ENCODE assay signal across 8 mouse cellular contexts in genomic region chr9:118606148-118606816, GRCm38 (mm10). TPM values are rescaled to one million over a fixed set of nuclear protein-coding genes. Genes with fewer than 3 reads are reported as not detected.
DNase-seq lines count a peak whose midpoint lies in the region; ATAC-seq lines count a peak whose summit lies in the region.

TSS of gene Itga9 (plus strand) at chr9:118606690.

- WGBS in intestine, embryonic 14.5 days, result 11% methylated on average over 41 of the region's 42 CpGs
- WGBS in limb, embryonic 10.5 days, result 14% methylated on average over 39 of the region's 42 CpGs
- WGBS in midbrain, embryonic 10.5 days, result 12% methylated on average over 42 of the region's 42 CpGs

- H3K9ac ChIP-seq in intestine, embryonic 14.5 days (ENCODE audit: low read length), result peak within 1 kb of the TSS; percentile 65

- peak within 1 kb of the TSS; percentile 79 for H3K4me2 ChIP-seq in intestine, embryonic 14.5 days (ENCODE audit: low read length)

- H3K4me3 ChIP-seq in intestine, embryonic 14.5 days (ENCODE audit: low read depth, low read length), result peak within 1 kb of the TSS; percentile 65
- H3K4me3 ChIP-seq in limb, embryonic 10.5 days, result peak within 1 kb of the TSS; percentile 88
- H3K4me3 ChIP-seq in midbrain, embryonic 10.5 days, result peak within 1 kb of the TSS; percentile 75

- peak within 1 kb of the TSS; percentile 57 for H3K27ac ChIP-seq in intestine, embryonic 14.5 days (ENCODE audit: low read depth)
- H3K27ac ChIP-seq in limb, embryonic 10.5 days, result peak within 1 kb of the TSS; percentile 97
- peak within 1 kb of the TSS; percentile 87 for H3K27ac ChIP-seq in midbrain, embryonic 10.5 days (replicated peaks)

- no peaks in the 10 kb centered on the region for H3K27me3 ChIP-seq in intestine, embryonic 14.5 days (replicated peaks; ENCODE audit: control insufficient read depth, insufficient read depth, low read length)
- H3K27me3 ChIP-seq in limb, embryonic 10.5 days (ENCODE audit: low read depth, poor library complexity, severe bottlenecking), result no peaks in the 10 kb centered on the region
- H3K27me3 ChIP-seq in midbrain, embryonic 10.5 days (ENCODE audit: low read depth, poor library complexity, severe bottlenecking), result peaks cover 55% of the 10 kb centered on the region

- ATAC-seq in activated CD4-positive, CD25-positive, alpha-beta regulatory T cell, adult 4 months, result peak; percentile 68
- ATAC-seq in intestine, embryonic 14.5 days (replicated peaks; ENCODE audit: low FRiP score, low TSS enrichment, low read depth), result peak; percentile 82

- peak; percentile 80 for DNase-seq in embryo, embryonic 10 days (ENCODE audit: low spot score)
- peak; percentile 88 to 92 for DNase-seq in gastrocnemius, postnatal 4 days (ENCODE audit: low spot score in 2 of 2)
- DNase-seq in intestine, embryonic 14.5 days (ENCODE audit: low spot score), result peak; percentile 91
- peak; percentile 94 for DNase-seq in limb, embryonic 10.5 days (ENCODE audit: low spot score)
- peak; percentile 86 for DNase-seq in midbrain, embryonic 10.5 days (ENCODE audit: low spot score)
- DNase-seq in skeletal muscle tissue, adult 2 months (ENCODE audit: low read depth, low spot score), result peak; percentile 41
- peak; percentile 65 for DNase-seq in yolk sac, embryonic 10.5 days (ENCODE audit: low spot score)

- peaks cover 17% of the 10 kb centered on the region for H3K4me1 ChIP-seq in intestine, embryonic 14.5 days (replicated peaks; ENCODE audit: control insufficient read depth, insufficient read depth, low read length)
- H3K4me1 ChIP-seq in limb, embryonic 10.5 days, result peaks cover 45% of the 10 kb centered on the region
- peaks cover 23% of the 10 kb centered on the region for H3K4me1 ChIP-seq in midbrain, embryonic 10.5 days

- H3K9me3 ChIP-seq in intestine, embryonic 14.5 days (ENCODE audit: control insufficient read depth, low read length), result no peaks in the 10 kb centered on the region
- no peaks in the 10 kb centered on the region for H3K9me3 ChIP-seq in limb, embryonic 10.5 days (replicated peaks)
- no peaks in the 10 kb centered on the region for H3K9me3 ChIP-seq in midbrain, embryonic 10.5 days (replicated peaks)

- no peaks in the 10 kb centered on the region for H3K36me3 ChIP-seq in intestine, embryonic 14.5 days (ENCODE audit: control insufficient read depth, insufficient read depth, low read length)
- no peaks in the 10 kb centered on the region for H3K36me3 ChIP-seq in limb, embryonic 10.5 days
- H3K36me3 ChIP-seq in midbrain, embryonic 10.5 days, result no peaks in the 10 kb centered on the region

RNA-seq across cellular contexts. Expression of gene Itga9, which starts in this region (rescaled TPM):
- polyA plus RNA-seq in activated CD4-positive, CD25-positive, alpha-beta regulatory T cell, adult 4 months (2017; shearing (Covaris generic)), result under 1 TPM in 1 of 2 experiments, not detected in 1; 0.54 TPM
- total RNA-seq in gastrocnemius, postnatal 4 days (2021), result 10 to 100 TPM; 30.6 to 38.2 TPM
- 9.5 and 12.6 TPM in 2 replicates for polyA plus RNA-seq in intestine, embryonic 14.5 days (2014; fragmentation: Nextera tagmentation; extraction: Ambion mirVana)
- polyA plus RNA-seq in limb, embryonic 10.5 days (2016; fragmentation: Nextera tagmentation; extraction: Ambion mirVana), result 8.8 and 9.3 TPM in 2 replicates
- polyA plus RNA-seq in midbrain, embryonic 10.5 days (2016; fragmentation: Nextera tagmentation; extraction: Ambion mirVana), result 4.0 and 5.2 TPM in 2 replicates

Comparison
In these comparisons a context has a peak if more than half of its experiments do, and no peak if none do; other contexts are left out.
1. Peak in every context shown above with its lines: DNase-seq, ATAC-seq, H3K4me3 ChIP-seq and H3K27ac ChIP-seq.
2. Peak in ATAC-seq in activated CD4-positive, CD25-positive, alpha-beta regulatory T cell, adult 4 months; RNA of the gene not detected or under 1 TPM.
3. DNase-seq: peak in every context shown above with its lines; median percentile 94 in limb, embryonic 10.5 days; 91 in intestine, embryonic 14.5 days; 90 in gastrocnemius, postnatal 4 days; 86 in midbrain, embryonic 10.5 days; 80 in embryo, embryonic 10 days; 65 in yolk sac, embryonic 10.5 days; 41 in skeletal muscle tissue, adult 2 months.